Mouse (Mus musculus) spleen, postnatal 36 days (tissue): ENCODE measurements at regions not wholly inside any gene's neighbourhood (a gene's known extent, or its start where the extent isn't known, plus 50 kb on each side); places are given as distances from the start of the nearest gene placed in this dataset.
"Not testable (repeated sequence)": the region's sequence is repeated elsewhere in the genome, so short reads cannot be mapped to it uniquely, and the experiment has no call there.

Experiments
- DNase-seq, 2 experiments: peaks; one replicate each; pipeline ENCODE4 v3.0.0; 2022; ENCODE audit warnings: low spot score in 2 of 2, mixed read lengths in 1 of 2

GRCm38 (mm10) chr16:12700088-12700487 is 409.4 kb upstream of the Ercc4 start:
- no peak for DNase-seq

- DNase-seq = no peak
These were observed 405.5 kb upstream of the Ercc4 start for GRCm38 (mm10) chr16:12703818-12704590.

GRCm38 (mm10) chr16:12706907-12707306 is 402.6 kb upstream of the Ercc4 start:
- no peak for DNase-seq

GRCm38 (mm10) chr16:12721368-12721767 is 388.1 kb upstream of the Ercc4 start:
- not testable (repeated sequence) for DNase-seq

GRCm38 (mm10) chr16:12726043-12726442 is 383.4 kb upstream of the Ercc4 start:
- DNase-seq = no peak

GRCm38 (mm10) chr16:12730167-12730730 is 379.2 kb upstream of the Ercc4 start:
- DNase-seq = not testable (repeated sequence)

GRCm38 (mm10) chr16:12731588-12731987 is 377.9 kb upstream of the Ercc4 start:
- no peak for DNase-seq

- DNase-seq = no peak
These were observed 367.0 kb upstream of the Ercc4 start for GRCm38 (mm10) chr16:12742472-12742871.

- no peak for DNase-seq
These were observed 356.3 kb upstream of the Ercc4 start for GRCm38 (mm10) chr16:12753181-12753580.

GRCm38 (mm10) chr16:12754361-12754760 is 355.1 kb upstream of the Ercc4 start:
- DNase-seq = no peak

GRCm38 (mm10) chr16:12758594-12758993 is 350.9 kb upstream of the Ercc4 start:
- no peak for DNase-seq

- no peak for DNase-seq
These were observed 345.3 kb upstream of the Ercc4 start for GRCm38 (mm10) chr16:12764166-12764565.

GRCm38 (mm10) chr16:12764608-12765007 is 344.9 kb upstream of the Ercc4 start:
- DNase-seq = no peak

GRCm38 (mm10) chr16:12766846-12767245 is 342.6 kb upstream of the Ercc4 start:
- DNase-seq = no peak

GRCm38 (mm10) chr16:12768161-12768895 is 341.2 kb upstream of the Ercc4 start:
- no peak for DNase-seq

GRCm38 (mm10) chr16:12770482-12770881 is 339.0 kb upstream of the Ercc4 start:
- DNase-seq = no peak

- no peak for DNase-seq
These were observed 336.9 kb upstream of the Ercc4 start for GRCm38 (mm10) chr16:12772535-12772934.

GRCm38 (mm10) chr16:12775876-12776275 is 333.6 kb upstream of the Ercc4 start:
- DNase-seq = no peak

GRCm38 (mm10) chr16:12779079-12779478 is 330.4 kb upstream of the Ercc4 start:
- no peak for DNase-seq

- no peak for DNase-seq
These were observed 328.8 kb upstream of the Ercc4 start for GRCm38 (mm10) chr16:12780635-12781034.

- DNase-seq = no peak
These were observed 323.7 kb upstream of the Ercc4 start for GRCm38 (mm10) chr16:12785828-12786227.

- no peak for DNase-seq
These were observed 311.0 kb upstream of the Ercc4 start for GRCm38 (mm10) chr16:12798523-12798922.

- DNase-seq = no peak
These were observed 309.3 kb upstream of the Ercc4 start for GRCm38 (mm10) chr16:12800181-12800580.
